Mouse (Mus musculus): ENCODE data around the gene Igll1. TPM values are rescaled to one million over a fixed set of nuclear protein-coding genes. Genes with fewer than 3 reads are reported as not detected.

Gene Igll1
- not detected in 2 replicates for polyA plus RNA-seq (2014; fragmentation: Nextera tagmentation; extraction: Ambion mirVana)

DNA sequence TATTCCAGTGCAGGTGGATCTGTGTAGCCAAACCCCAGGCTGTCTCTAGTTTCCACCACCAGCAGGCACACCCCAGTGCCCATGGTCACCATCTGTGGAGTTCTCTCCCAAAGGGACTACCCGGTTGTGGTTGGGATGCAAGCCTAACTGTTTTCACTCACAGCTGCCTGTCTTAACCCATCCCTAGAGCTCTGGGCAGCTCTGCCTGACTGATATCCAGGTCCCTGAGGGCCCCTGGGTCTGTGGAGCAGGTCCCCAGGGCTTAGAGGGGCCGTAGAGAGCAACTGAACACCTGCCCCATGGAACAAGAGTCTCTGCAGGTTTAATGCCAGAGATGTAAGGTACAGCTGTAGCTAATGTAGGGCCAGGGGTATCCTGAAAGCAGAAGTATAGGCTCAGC, at the start of gene Igll1:
Gene Igll1, minus strand, starts transcription at position 8 of the 400 bp plus-strand sequence.
- no peak within 1 kb of the TSS for H3K27ac ChIP-seq (ENCODE audit: low read depth, low read length)
- H3K9ac ChIP-seq (ENCODE audit: low read depth, low read length): no peak within 1 kb of the TSS
- 79% methylated on average over 2 of the region's 2 CpGs for WGBS (ENCODE audit: insufficient replicate concordance)
- ATAC-seq (replicated peaks; ENCODE audit: insufficient number of reproducible peaks, low FRiP score, low TSS enrichment): no peak
- no peak within 1 kb of the TSS for H3K4me3 ChIP-seq (ENCODE audit: low read depth, low read length)
- no peak within 1 kb of the TSS for H3K4me2 ChIP-seq
- H3K36me3 ChIP-seq (ENCODE audit: control insufficient read depth, insufficient read depth, low read length): no peaks in the 10 kb centered on the region
- H3K27me3 ChIP-seq (ENCODE audit: control insufficient read depth, insufficient read depth, low read length): no peaks in the 10 kb centered on the region
- no peaks in the 10 kb centered on the region for H3K4me1 ChIP-seq (ENCODE audit: control insufficient read depth, insufficient read depth, low read length)
- H3K9me3 ChIP-seq (replicated peaks; ENCODE audit: control insufficient read depth, low read length): no peaks in the 10 kb centered on the region

DNA sequence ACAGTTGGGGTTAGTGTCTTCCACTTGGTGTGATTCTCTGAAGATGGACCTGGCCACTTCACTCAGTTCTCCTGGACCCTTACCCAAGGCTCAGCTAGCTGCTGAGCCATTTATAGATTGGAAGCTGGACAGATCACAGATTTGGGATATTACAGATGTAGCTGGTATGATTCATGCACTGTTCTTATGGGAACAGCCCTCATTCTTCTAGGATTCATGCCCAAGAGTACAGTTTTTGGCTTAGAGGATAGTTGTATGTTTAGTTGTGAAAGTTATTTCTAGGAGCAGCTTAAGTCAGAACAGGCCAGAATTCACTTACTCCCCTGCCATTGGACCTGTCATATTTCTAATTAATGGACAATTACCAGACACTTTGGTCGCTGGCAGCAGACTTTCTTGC, 49.7 kb upstream of the Igll1 start:
- 72% methylated on average over 1 of the region's 1 CpGs for WGBS (ENCODE audit: insufficient replicate concordance)
- peaks cover 26% of the 10 kb centered on the region for H3K36me3 ChIP-seq (ENCODE audit: control insufficient read depth, insufficient read depth, low read length)

DNA sequence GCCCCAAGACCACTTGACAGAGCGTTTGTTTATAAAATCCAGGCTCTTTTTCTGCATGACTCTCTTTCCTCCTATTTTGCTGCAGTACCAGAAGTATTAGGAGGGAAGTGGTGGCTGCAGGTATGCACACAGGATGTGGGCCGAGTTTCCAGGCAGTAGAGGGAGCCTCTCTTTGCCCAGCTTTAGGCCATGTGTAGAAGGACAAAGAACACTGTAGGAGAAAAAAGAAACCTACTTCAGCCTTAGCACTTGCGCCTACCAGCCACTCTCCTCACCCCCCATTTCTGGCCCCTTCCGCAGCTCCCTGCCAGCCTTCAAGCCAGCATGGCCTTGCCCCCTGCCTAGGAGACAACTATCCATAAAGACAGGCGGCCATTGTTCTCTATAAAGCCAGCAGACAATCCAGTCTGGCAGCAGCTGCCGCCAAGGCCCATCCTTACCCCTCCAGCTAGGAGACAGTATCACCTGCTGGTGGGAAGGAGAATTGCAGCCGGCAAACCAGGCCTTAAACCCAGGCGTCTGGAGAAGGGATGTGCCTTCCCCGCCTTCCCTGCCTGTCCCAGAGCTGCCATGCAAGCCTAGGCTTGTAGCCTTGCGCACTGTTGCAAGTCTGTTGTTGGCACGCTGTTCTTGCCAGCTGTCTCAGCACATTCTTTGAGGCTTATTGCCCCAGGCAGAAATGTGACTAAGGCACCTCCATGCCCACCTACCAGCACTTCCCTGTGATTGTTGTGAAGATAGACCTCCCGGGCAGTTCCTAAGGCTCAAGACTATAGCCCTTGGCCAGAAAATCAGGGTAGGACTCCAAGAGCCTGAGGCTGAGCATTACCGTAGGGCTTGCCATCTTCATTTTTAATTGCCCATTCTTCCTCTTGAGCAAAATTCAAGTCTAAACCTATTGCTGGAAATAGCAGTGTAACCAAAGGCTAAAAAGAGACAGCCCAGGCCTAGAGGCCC, 48.1 kb upstream of the Igll1 start:
- 43% methylated on average over 13 of the region's 13 CpGs for WGBS (ENCODE audit: insufficient replicate concordance)
- peak; percentile 53 for ATAC-seq (replicated peaks; ENCODE audit: insufficient number of reproducible peaks, low FRiP score, low TSS enrichment)
- Histone ChIP-seq H3K9ac (ENCODE audit: low read depth, low read length) (peak overlapping the region; percentile 50; the same call in 1 of the 2 replicates), H3K4me1 (ENCODE audit: control insufficient read depth, insufficient read depth, low read length) (no peaks in the 10 kb centered on the region), H3K27ac (ENCODE audit: low read depth, low read length) (0 out of 2 replicates have a peak overlapping the region, but pooled peaks have one; percentile 41), H3K36me3 (ENCODE audit: control insufficient read depth, insufficient read depth, low read length) (peaks cover 16% of the 10 kb centered on the region; the same call in 1 of the 2 replicates), H3K27me3 (ENCODE audit: control insufficient read depth, insufficient read depth, low read length) (no peaks in the 10 kb centered on the region), H3K9me3 (replicated peaks; ENCODE audit: control insufficient read depth, low read length) (no peaks in the 10 kb centered on the region), H3K4me2 (no peak overlapping the region), H3K4me3 (ENCODE audit: low read depth, low read length) (no peak overlapping the region)

More for the DNA sequence above, 49.7 kb upstream of the Igll1 start:
- Histone ChIP-seq H3K4me2 (no peak overlapping the region), H3K4me3 (ENCODE audit: low read depth, low read length) (no peak overlapping the region), H3K27ac (ENCODE audit: low read depth, low read length) (no peak overlapping the region), H3K27me3 (ENCODE audit: control insufficient read depth, insufficient read depth, low read length) (no peaks in the 10 kb centered on the region), H3K9ac (ENCODE audit: low read depth, low read length) (no peak overlapping the region), H3K4me1 (ENCODE audit: control insufficient read depth, insufficient read depth, low read length) (no peaks in the 10 kb centered on the region), H3K9me3 (replicated peaks; ENCODE audit: control insufficient read depth, low read length) (no peaks in the 10 kb centered on the region)
- ATAC-seq (replicated peaks; ENCODE audit: insufficient number of reproducible peaks, low FRiP score, low TSS enrichment): no peak

DNA sequence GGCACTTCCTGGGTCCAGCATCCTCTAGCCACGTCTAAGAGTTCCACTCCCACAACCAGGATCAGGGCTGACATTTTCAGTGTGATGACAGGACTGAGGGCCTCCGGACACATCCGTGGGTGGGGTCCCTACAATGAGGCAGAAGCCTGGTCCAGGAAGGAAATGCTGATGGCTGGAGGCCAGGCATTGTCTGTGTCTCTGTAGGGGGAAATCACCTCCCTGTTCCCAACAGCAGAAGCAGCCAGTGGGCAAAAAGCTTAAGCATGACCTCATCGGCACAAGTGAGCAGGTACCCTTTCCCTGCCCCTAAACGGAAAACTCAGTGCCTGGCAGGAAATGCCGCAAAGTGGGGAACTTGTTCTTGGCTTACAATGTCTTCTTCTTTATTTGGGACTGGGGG, 44.0 kb upstream of the Igll1 start:
- H3K4me3 ChIP-seq (ENCODE audit: low read depth, low read length): no peak overlapping the region
- peak overlapping the region; percentile 85 for H3K27ac ChIP-seq (ENCODE audit: low read depth, low read length)
- H3K4me2 ChIP-seq: no peak overlapping the region
- ATAC-seq (replicated peaks; ENCODE audit: insufficient number of reproducible peaks, low FRiP score, low TSS enrichment): peak; percentile 75
- 54% methylated on average over 6 of the region's 6 CpGs for WGBS (ENCODE audit: insufficient replicate concordance)
- H3K27me3 ChIP-seq (ENCODE audit: control insufficient read depth, insufficient read depth, low read length): no peaks in the 10 kb centered on the region
- no peaks in the 10 kb centered on the region for H3K4me1 ChIP-seq (ENCODE audit: control insufficient read depth, insufficient read depth, low read length)
- H3K36me3 ChIP-seq (ENCODE audit: control insufficient read depth, insufficient read depth, low read length): peaks cover 23% of the 10 kb centered on the region
- no peak overlapping the region for H3K9ac ChIP-seq (ENCODE audit: low read depth, low read length)
- no peaks in the 10 kb centered on the region for H3K9me3 ChIP-seq (replicated peaks; ENCODE audit: control insufficient read depth, low read length)

DNA sequence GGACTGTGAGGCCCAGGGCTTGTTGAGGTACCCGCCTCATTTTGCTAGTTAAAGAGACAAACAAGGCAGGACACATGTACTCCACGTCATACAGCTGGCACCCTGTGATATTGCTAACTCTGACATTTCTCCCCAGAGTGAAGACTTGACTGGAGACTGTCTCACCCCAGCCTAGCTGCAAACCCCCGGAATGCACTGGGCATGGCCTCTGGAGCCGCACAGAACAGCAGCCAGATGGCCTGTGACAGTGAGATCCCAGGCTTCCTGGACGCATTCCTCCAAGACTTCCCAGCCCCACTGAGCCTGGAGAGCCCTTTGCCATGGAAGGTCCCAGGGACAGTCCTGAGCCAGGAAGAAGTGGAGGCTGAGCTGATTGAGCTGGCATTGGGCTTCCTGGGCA, 39.4 kb upstream of the Igll1 start:
- Histone ChIP-seq H3K36me3 (ENCODE audit: control insufficient read depth, insufficient read depth, low read length) (peaks cover 17% of the 10 kb centered on the region), H3K9me3 (replicated peaks; ENCODE audit: control insufficient read depth, low read length) (no peaks in the 10 kb centered on the region), H3K27me3 (ENCODE audit: control insufficient read depth, insufficient read depth, low read length) (no peaks in the 10 kb centered on the region), H3K4me2 (no peak overlapping the region), H3K27ac (ENCODE audit: low read depth, low read length) (0 out of 2 replicates have a peak overlapping the region, but pooled peaks have one; percentile 22), H3K9ac (ENCODE audit: low read depth, low read length) (no peak overlapping the region), H3K4me3 (ENCODE audit: low read depth, low read length) (no peak overlapping the region), H3K4me1 (ENCODE audit: control insufficient read depth, insufficient read depth, low read length) (no peaks in the 10 kb centered on the region)
- ATAC-seq (replicated peaks; ENCODE audit: insufficient number of reproducible peaks, low FRiP score, low TSS enrichment): no peak
- WGBS (ENCODE audit: insufficient replicate concordance): 66% methylated on average over 5 of the region's 5 CpGs

DNA sequence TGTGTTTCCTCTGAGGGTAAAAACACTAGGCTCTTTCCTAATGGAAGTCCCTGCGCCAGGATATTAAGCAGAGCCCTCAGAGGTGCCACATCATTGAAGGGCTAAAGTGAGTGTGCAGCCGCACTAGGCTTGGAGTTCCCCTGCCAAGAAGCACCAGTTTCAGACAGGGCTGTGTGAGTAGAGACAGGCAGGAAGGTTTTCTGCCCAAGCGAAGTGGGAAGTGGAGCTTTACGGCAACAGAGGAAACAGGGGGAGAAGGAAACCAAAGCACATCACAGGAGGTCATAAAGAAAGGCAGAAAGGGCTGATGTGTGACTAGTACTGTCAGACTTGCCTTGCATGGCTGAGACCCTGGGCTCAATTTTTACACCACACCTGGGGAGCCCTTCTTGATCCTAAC, 38.5 kb upstream of the Igll1 start:
- Histone ChIP-seq H3K4me3 (ENCODE audit: low read depth, low read length) (no peak overlapping the region), H3K36me3 (ENCODE audit: control insufficient read depth, insufficient read depth, low read length) (peaks cover 17% of the 10 kb centered on the region), H3K9me3 (replicated peaks; ENCODE audit: control insufficient read depth, low read length) (no peaks in the 10 kb centered on the region), H3K27me3 (ENCODE audit: control insufficient read depth, insufficient read depth, low read length) (no peaks in the 10 kb centered on the region), H3K4me1 (ENCODE audit: control insufficient read depth, insufficient read depth, low read length) (peaks cover 3% of the 10 kb centered on the region), H3K4me2 (no peak overlapping the region), H3K9ac (ENCODE audit: low read depth, low read length) (no peak overlapping the region), H3K27ac (ENCODE audit: low read depth, low read length) (peak overlapping the region; percentile 32; the same call in 1 of the 2 replicates)
- WGBS (ENCODE audit: insufficient replicate concordance): 70% methylated on average over 4 of the region's 4 CpGs
- no peak for ATAC-seq (replicated peaks; ENCODE audit: insufficient number of reproducible peaks, low FRiP score, low TSS enrichment)

DNA sequence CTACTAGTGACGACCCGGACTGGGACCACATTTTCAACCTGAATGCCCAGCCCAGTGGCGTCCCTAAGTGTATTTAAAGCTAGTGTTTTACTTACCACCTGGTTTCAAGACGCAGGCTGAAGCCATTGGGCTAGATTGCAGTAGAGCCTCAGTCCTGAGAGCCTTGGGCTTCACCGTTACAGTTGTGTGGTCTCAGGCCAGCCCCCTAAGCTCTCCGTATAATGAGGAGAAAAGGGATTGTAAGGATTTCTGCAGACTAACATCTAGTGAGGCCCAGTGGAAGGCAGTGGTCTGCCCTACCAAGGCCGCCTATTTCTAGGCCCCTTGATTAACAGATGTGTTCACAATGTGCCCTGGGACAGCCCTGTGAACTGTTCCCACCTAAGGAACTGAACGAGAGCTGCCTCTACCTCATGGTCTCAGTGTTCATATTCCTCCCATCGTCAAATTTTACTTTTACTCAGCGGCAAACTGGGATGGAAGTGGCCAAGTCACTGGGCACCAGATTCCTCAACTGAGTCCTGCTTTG, 33.3 kb upstream of the Igll1 start:
- Histone ChIP-seq H3K4me1 (ENCODE audit: control insufficient read depth, insufficient read depth, low read length) (peaks cover 8% of the 10 kb centered on the region), H3K27me3 (ENCODE audit: control insufficient read depth, insufficient read depth, low read length) (no peaks in the 10 kb centered on the region), H3K9ac (ENCODE audit: low read depth, low read length) (peak overlapping the region; percentile 83), H3K36me3 (ENCODE audit: control insufficient read depth, insufficient read depth, low read length) (peaks cover 4% of the 10 kb centered on the region; the same call in 1 of the 2 replicates), H3K27ac (ENCODE audit: low read depth, low read length) (peak overlapping the region; percentile 29), H3K9me3 (replicated peaks; ENCODE audit: control insufficient read depth, low read length) (no peaks in the 10 kb centered on the region), H3K4me3 (ENCODE audit: low read depth, low read length) (peak overlapping the region; percentile 62), H3K4me2 (peak overlapping the region; percentile 88)
- ATAC-seq (replicated peaks; ENCODE audit: insufficient number of reproducible peaks, low FRiP score, low TSS enrichment): no peak
- WGBS (ENCODE audit: insufficient replicate concordance): 27% methylated on average over 10 of the region's 10 CpGs

DNA sequence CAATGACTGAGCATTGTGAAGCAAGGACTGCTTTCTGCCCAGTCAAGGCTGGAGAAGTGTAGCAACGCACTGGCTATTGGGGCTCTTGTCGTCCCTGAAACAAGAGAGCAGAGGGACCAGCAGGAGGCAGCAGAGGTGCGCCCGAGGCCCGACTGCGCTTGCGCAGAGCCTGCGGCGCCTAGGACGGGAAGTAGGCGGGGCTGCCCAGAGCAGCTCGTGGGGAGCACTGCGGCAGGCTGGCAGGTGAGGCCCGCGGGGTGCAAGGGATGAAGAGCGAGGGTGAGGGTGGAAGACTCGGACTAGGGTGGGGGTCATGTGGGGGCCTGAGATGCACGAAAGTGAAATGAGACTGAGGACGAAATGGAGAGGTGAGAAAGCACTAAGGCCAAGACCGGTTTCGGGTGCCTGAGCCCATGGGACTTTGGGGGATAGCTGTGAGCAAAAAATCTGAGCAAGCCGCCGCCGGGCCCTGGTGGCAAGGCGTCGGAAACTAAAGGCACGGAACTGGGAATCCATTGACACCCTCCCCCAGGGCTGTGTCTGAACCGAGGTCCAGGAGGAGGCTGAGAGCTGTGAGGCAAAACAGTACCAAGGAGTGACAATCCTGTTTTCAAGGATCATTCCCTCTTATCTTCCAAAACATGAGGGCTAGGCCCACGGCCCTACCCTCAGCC, 32.7 kb upstream of the Igll1 start, which contains the start of gene Ppm1f:
Gene Ppm1f, plus strand, starts transcription at position 88 of the 674 bp plus-strand sequence.
- Histone ChIP-seq H3K27me3 (ENCODE audit: control insufficient read depth, insufficient read depth, low read length) (no peaks in the 10 kb centered on the region), H3K4me1 (ENCODE audit: control insufficient read depth, insufficient read depth, low read length) (peaks cover 8% of the 10 kb centered on the region), H3K36me3 (ENCODE audit: control insufficient read depth, insufficient read depth, low read length) (peaks cover 9% of the 10 kb centered on the region), H3K9me3 (replicated peaks; ENCODE audit: control insufficient read depth, low read length) (no peaks in the 10 kb centered on the region), H3K4me3 (ENCODE audit: low read depth, low read length) (peak within 1 kb of the TSS; percentile 62), H3K9ac (ENCODE audit: low read depth, low read length) (peak within 1 kb of the TSS; percentile 83), H3K4me2 (peak within 1 kb of the TSS; percentile 88), H3K27ac (ENCODE audit: low read depth, low read length) (peak within 1 kb of the TSS; percentile 29)
- ATAC-seq (replicated peaks; ENCODE audit: insufficient number of reproducible peaks, low FRiP score, low TSS enrichment): peak; percentile 84
- WGBS (ENCODE audit: insufficient replicate concordance): under 1% methylated on average over 29 of the region's 29 CpGs

All from heart, embryonic 11.5 days (tissue).